Mouse (Mus musculus) CH12.LX (cell line): Measurements from ENCODE around the gene Fus. TPM values are rescaled to one million over a fixed set of nuclear protein-coding genes. Genes with fewer than 3 reads are reported as not detected.

Source experiments
- DNase-seq: peaks from one replicate; pipeline ENCODE4 v3.0.0-alpha.2; 2013; ENCODE audit errors: extremely low read depth
- H3K27ac ChIP-seq: 2 replicates; pipeline ENCODE4 v1.5.1; 2012; ENCODE audit warnings: low read depth, mild to moderate bottlenecking, control low read depth, moderate library complexity; ENCODE audit not compliant: insufficient read depth
- H3K27me3 ChIP-seq: replicated peaks from 2 replicates; pipeline ENCODE3; 2012; ENCODE audit warnings: inconsistent platforms
- H3K36me3 ChIP-seq, 2 experiments: replicated peaks in 1 of 2; 2 replicates each; pipeline versions ENCODE3 to v1.6.1; 2012; ENCODE audit warnings: inconsistent platforms in 1 of 2, low read length in 1 of 2, mild to moderate bottlenecking in 1 of 2, mixed read lengths in 1 of 2, moderate library complexity in 1 of 2; ENCODE audit not compliant: control insufficient read depth in 1 of 2, insufficient read depth in 1 of 2
- H3K4me1 ChIP-seq, 2 experiments: 2 replicates each; pipeline ENCODE4 v1.6.1; 2012; ENCODE audit warnings: inconsistent platforms in 1 of 2, moderate library complexity in 1 of 2; ENCODE audit not compliant: insufficient read depth in 2 of 2, control insufficient read depth in 1 of 2
- H3K4me2 ChIP-seq: 2 replicates; pipeline ENCODE4 v1.6.1; 2012; ENCODE audit warnings: low read depth, mild to moderate bottlenecking, control low read depth; ENCODE audit not compliant: poor library complexity, insufficient read depth, severe bottlenecking
- H3K4me3 ChIP-seq, 3 experiments: fragments of 150-350 bp in 1 of 3; sonication (generic) in 1 of 3; replicated peaks in 1 of 3; 2 replicates each; pipeline versions ENCODE3 to v1.5.1; 2011 to 2012; ENCODE audit warnings: low read depth in 2 of 3, low read length in 2 of 3, mild to moderate bottlenecking in 2 of 3, moderate library complexity in 2 of 3, control low read depth in 1 of 3, improper control_type of control experiment in 1 of 3, inconsistent platforms in 1 of 3, mixed read lengths in 1 of 3; ENCODE audit not compliant: poor library complexity in 1 of 3
- H3K79me2 ChIP-seq: replicated peaks from 2 replicates; pipeline ENCODE4 v1.6.1; 2012; ENCODE audit warnings: mild to moderate bottlenecking, moderate library complexity; ENCODE audit not compliant: control insufficient read depth, poor library complexity, insufficient read depth, severe bottlenecking; ENCODE audit errors: extremely low read depth
- H3K9ac ChIP-seq: 2 replicates; pipeline ENCODE4 v1.6.1; 2012; ENCODE audit warnings: low read depth, mild to moderate bottlenecking, control low read depth, moderate library complexity; ENCODE audit not compliant: insufficient read depth
- H3K9me3 ChIP-seq: replicated peaks from 2 replicates; pipeline ENCODE3; 2012; ENCODE audit warnings: low read length, inconsistent platforms, mixed read lengths
- BHLHE40 ChIP-seq: IDR thresholded peaks from 2 replicates; pipeline ENCODE4 v1.6.1; 2011; ENCODE audit warnings: mild to moderate bottlenecking, low read depth, low read length, improper control_type of control experiment
- CHD1 ChIP-seq: IDR thresholded peaks from 2 replicates; pipeline ENCODE4 v1.6.1; 2012; ENCODE audit warnings: low read depth, low read length, improper control_type of control experiment, inconsistent platforms
- CTCF ChIP-seq, 2 experiments: IDR thresholded peaks in 1 of 2; conservative IDR thresholded peaks in 1 of 2; 2 replicates each; pipeline ENCODE4 v1.5.1; 2011 to 2012; ENCODE audit warnings: low read depth in 2 of 2, low read length in 2 of 2, improper control_type of control experiment in 1 of 2, inconsistent platforms in 1 of 2, mild to moderate bottlenecking in 1 of 2, moderate library complexity in 1 of 2
- ELF1 ChIP-seq: IDR thresholded peaks from 2 replicates; pipeline ENCODE4 v1.6.1; 2014; ENCODE audit warnings: low read depth, mild to moderate bottlenecking, inconsistent platforms, low read length, improper control_type of control experiment
- ETS1 ChIP-seq: conservative IDR thresholded peaks from 2 replicates; pipeline ENCODE4 v1.6.1; 2012; ENCODE audit warnings: low read depth, mild to moderate bottlenecking, inconsistent platforms, low read length, improper control_type of control experiment, moderate library complexity
- GABPA ChIP-seq: IDR thresholded peaks from 2 replicates; pipeline ENCODE4 v1.6.1; 2012; ENCODE audit warnings: low read depth, low read length, improper control_type of control experiment, inconsistent platforms; ENCODE audit not compliant: insufficient replicate concordance
- IRF4 ChIP-seq: IDR thresholded peaks from 2 replicates; pipeline ENCODE4 v1.6.1; 2014; ENCODE audit warnings: low read depth, mild to moderate bottlenecking, inconsistent platforms, low read length, improper control_type of control experiment
- JUN ChIP-seq: IDR thresholded peaks from 2 replicates; pipeline ENCODE4 v1.6.1; 2011; ENCODE audit warnings: low read depth, mild to moderate bottlenecking, low read length, improper control_type of control experiment, moderate library complexity; ENCODE audit not compliant: insufficient read depth
- MAFK ChIP-seq: IDR thresholded peaks from 2 replicates; pipeline ENCODE4 v1.6.1; 2011; ENCODE audit warnings: low read length, improper control_type of control experiment; ENCODE audit not compliant: insufficient replicate concordance
- MAZ ChIP-seq: IDR thresholded peaks from 2 replicates; pipeline ENCODE4 v1.6.1; 2012; ENCODE audit warnings: low read depth, mild to moderate bottlenecking, inconsistent platforms, low read length, improper control_type of control experiment, moderate library complexity
- MEF2A ChIP-seq: IDR thresholded peaks from 2 replicates; pipeline ENCODE4 v1.6.1; 2014; ENCODE audit warnings: low read depth, mild to moderate bottlenecking, inconsistent platforms, low read length, improper control_type of control experiment, borderline replicate concordance
- MXI1 ChIP-seq: IDR thresholded peaks from 2 replicates; pipeline ENCODE4 v1.6.1; 2011; ENCODE audit warnings: mild to moderate bottlenecking, low read depth, low read length, improper control_type of control experiment
- NRF1 ChIP-seq: IDR thresholded peaks from 2 replicates; pipeline ENCODE4 v1.6.1; 2014; ENCODE audit warnings: low read depth, mild to moderate bottlenecking, inconsistent platforms, low read length, improper control_type of control experiment, moderate library complexity
- PAX5 ChIP-seq: IDR thresholded peaks from 2 replicates; pipeline ENCODE4 v1.6.1; 2012; ENCODE audit warnings: low read length, inconsistent platforms, mixed read lengths
- POLR2A ChIP-seq: IDR thresholded peaks from 2 replicates; pipeline ENCODE4 v1.6.1; 2011; ENCODE audit warnings: low read depth, mild to moderate bottlenecking, improper control_type of control experiment, low read length
- POLR2AphosphoS2 ChIP-seq: IDR thresholded peaks from 2 replicates; pipeline ENCODE4 v1.6.1; 2011; ENCODE audit warnings: low read depth, low read length, improper control_type of control experiment
- RAD21 ChIP-seq: IDR thresholded peaks from 2 replicates; pipeline ENCODE4 v1.6.1; 2011; ENCODE audit warnings: low read depth, mild to moderate bottlenecking, low read length, improper control_type of control experiment, moderate library complexity
- RCOR1 ChIP-seq: conservative IDR thresholded peaks from 2 replicates; pipeline ENCODE4 v1.6.1; 2012; ENCODE audit warnings: low read depth, mild to moderate bottlenecking, inconsistent platforms, low read length, improper control_type of control experiment
- TCF12 ChIP-seq: IDR thresholded peaks from 2 replicates; pipeline ENCODE4 v1.6.1; 2014; ENCODE audit warnings: low read depth, mild to moderate bottlenecking, inconsistent platforms, low read length, improper control_type of control experiment
- UBTF ChIP-seq: IDR thresholded peaks from 2 replicates; pipeline ENCODE4 v1.6.1; 2012; ENCODE audit warnings: low read depth, mild to moderate bottlenecking, inconsistent platforms, low read length, improper control_type of control experiment, moderate library complexity
- USF1 ChIP-seq: IDR thresholded peaks from 2 replicates; pipeline ENCODE4 v1.6.1; 2014; ENCODE audit warnings: low read depth, mild to moderate bottlenecking, inconsistent platforms, low read length, improper control_type of control experiment
- USF2 ChIP-seq: conservative IDR thresholded peaks from 2 replicates; pipeline ENCODE4 v1.6.1; 2011; ENCODE audit warnings: low read depth, low read length, improper control_type of control experiment
- ZKSCAN1 ChIP-seq: IDR thresholded peaks from 2 replicates; pipeline ENCODE4 v1.6.1; 2012; ENCODE audit warnings: low read depth, inconsistent platforms, low read length, improper control_type of control experiment, borderline replicate concordance
- ZNF384 ChIP-seq: IDR thresholded peaks from 2 replicates; pipeline ENCODE4 v1.6.1; 2012; ENCODE audit warnings: low read depth, low read length, improper control_type of control experiment, inconsistent platforms
- dilution Hi-C: fragments of 300-500 bp; cut with MboI; formaldehyde crosslinking; loops from 2 replicates; pipeline ENCODE4 v1.14.3; 2020; ENCODE audit warnings: low sequenced_read_pairs; ENCODE audit not compliant: extremely low pct_unique_long_range_greater_than_20kb, extremely low pct_ligation_motif_present
- in situ Hi-C: fragments of 300-500 bp; cut with MboI; formaldehyde crosslinking; loops from 3 replicates; pipeline ENCODE4 v1.14.3; 2019; ENCODE audit warnings: low sequenced_read_pairs, low pct_ligation_motif_present, low pct_unique_long_range_greater_than_20kb, mixed read lengths
- polyA plus RNA-seq: library from polyadenylated mRNA; unstranded; fragments of >175 nt; gene quantifications from 2 replicates; pipeline ENCODE4 v1.2.1, GENCODE M21; 2012; ENCODE audit warnings: low read depth; ENCODE audit not compliant: insufficient read length
- total RNA-seq, 2 experiments: library from RNA; depleted of rRNA; stranded (reverse); fragments of 300-350 nt in 1 of 2; fragments of >200 nt in 1 of 2; gene quantifications; 2 replicates each; pipeline ENCODE4 v1.2.3; 2012 to 2014

Fus gene
- total and polyA plus RNA-seq, 3 experiments = 39.2 to 848 (median 57.7) TPM

DNA sequence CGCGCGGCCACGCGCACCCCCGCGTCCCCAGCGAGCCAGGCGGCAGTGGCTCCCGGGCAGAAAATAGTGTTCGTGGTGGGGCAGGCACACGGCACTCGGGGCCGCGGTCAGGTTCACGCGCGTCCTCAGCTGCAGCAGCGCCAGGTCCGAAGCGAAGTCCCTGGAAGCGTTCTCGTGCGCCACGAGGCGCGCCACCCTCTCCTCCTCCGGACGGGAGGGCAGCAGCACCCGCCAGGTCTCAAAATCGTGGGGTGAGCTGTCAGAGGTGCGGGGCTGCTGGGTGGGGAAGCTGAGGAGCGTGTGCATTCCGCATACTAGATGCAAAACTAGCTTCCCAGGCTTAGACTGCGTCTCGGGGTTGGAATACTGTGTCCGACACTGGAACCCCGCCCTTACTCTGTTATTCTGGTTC is 31.5 kb upstream of the Fus start:
- dilution Hi-C loops = no loop called here
- in situ Hi-C loops = no loop called here
- Histone ChIP-seq H3K4me2 (peak overlapping the region; percentile 82), H3K27ac (no peak overlapping the region), H3K9me3 (no peaks in the 10 kb centered on the region), H3K36me3 (no peaks in the 10 kb centered on the region), H3K9ac (peak overlapping the region; percentile 57), H3K27me3 (peaks cover 14% of the 10 kb centered on the region), H3K79me2 (no peaks in the 10 kb centered on the region), H3K4me1 (peaks cover 8 to 35% of the 10 kb centered on the region in 2 experiments), H3K4me3 (peak overlapping the region; percentile 48 to 74 (median 59))
- DNase-seq = no peak
- no peak for TF ChIP-seq POLR2A
- no peak for TF ChIP-seq USF1
- TF ChIP-seq ELF1 = no peak
- no peak for TF ChIP-seq IRF4
- no peak for TF ChIP-seq TCF12
- TF ChIP-seq ZNF384 = no peak
- TF ChIP-seq MAFK = no peak
- no peak for TF ChIP-seq MXI1
- TF ChIP-seq POLR2AphosphoS2 = no peak
- no peak for TF ChIP-seq PAX5

DNA sequence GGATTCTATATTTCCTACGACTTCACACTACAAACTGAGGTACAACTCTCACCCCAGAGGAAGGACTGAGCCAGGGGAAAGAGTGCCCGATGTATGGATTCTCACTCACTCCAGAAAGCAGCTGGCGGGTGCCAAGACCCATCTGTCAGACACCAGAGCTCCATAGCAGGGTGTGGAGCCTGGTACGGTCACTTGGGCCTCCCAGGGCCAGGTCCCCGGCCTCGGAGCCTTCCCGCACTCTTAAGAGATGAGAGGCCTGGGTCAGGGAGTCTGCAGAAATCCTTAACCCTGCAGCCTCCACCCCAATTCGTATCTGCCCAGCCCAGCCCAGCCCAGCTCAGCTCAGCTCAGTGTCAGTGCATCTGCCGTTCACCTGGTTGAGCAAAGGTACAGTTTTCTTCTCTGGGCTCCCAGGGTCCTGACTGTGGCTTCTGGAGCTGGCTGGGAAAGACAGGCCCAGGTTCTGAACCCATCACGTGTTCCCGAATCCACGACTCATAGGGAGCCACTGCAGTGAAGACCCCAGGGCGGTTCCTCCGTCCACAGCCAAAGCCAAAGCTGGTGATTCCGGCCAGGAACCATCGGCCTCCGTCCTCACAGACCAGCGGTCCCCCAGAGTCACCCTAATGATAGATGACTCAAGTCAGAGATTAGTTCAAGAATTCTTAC is 30.9 kb upstream of the Fus start:
- no peaks in the 10 kb centered on the region for H3K36me3 ChIP-seq
- in situ Hi-C loops = no loop called here
- TF ChIP-seq UBTF (no peak), BHLHE40 (no peak), POLR2AphosphoS2 (no peak), GABPA (no peak), CHD1 (no peak), USF2 (no peak), RCOR1 (no peak), JUN (no peak), ZNF384 (no peak), NRF1 (no peak), USF1 (no peak), ETS1 (no peak), MAZ (no peak), ZKSCAN1 (no peak), RAD21 (no peak), CTCF (conservative IDR thresholded peaks at IDR 0.05 in 1 of 2, IDR thresholded peaks at IDR 0.05 in 1 of 2; ENCODE audit: low read depth in 2 of 2, low read length in 2 of 2) (no peak), PAX5 (no peak), MEF2A (no peak), POLR2A (no peak)
- TF ChIP-seq, all 38 proteins: peak for 0
- dilution Hi-C loops = no loop called here
- Histone ChIP-seq H3K4me1 (peaks cover 8 to 35% of the 10 kb centered on the region in 2 experiments), H3K9me3 (no peaks in the 10 kb centered on the region), H3K79me2 (no peaks in the 10 kb centered on the region), H3K27me3 (peaks cover 19% of the 10 kb centered on the region), H3K9ac (peak overlapping the region; percentile 57; the same call in 1 of the 2 replicates), H3K4me3 (peak overlapping the region in 1 of 3 experiments; percentile 74), H3K4me2 (peak overlapping the region; percentile 82), H3K27ac (no peak overlapping the region)
- no peak for DNase-seq
